Mouse (Mus musculus) lung, adult 2 months (tissue): ENCODE measurements around the gene Gatad2a.

Source experiments
- CTCF ChIP-seq: fragments of 200-500 bp; IDR thresholded peaks from 2 replicates; pipeline ENCODE4 v1.5.1; 2011; ENCODE audit warnings: mild to moderate bottlenecking, low read length, control low read depth; ENCODE audit not compliant: insufficient read depth
- POLR2A ChIP-seq: fragments of 200-500 bp; IDR thresholded peaks from 2 replicates; pipeline ENCODE4 v1.6.1; 2011; ENCODE audit warnings: low read depth, mild to moderate bottlenecking, control low read depth, low read length, borderline replicate concordance; ENCODE audit errors: extremely low read depth

DNA sequence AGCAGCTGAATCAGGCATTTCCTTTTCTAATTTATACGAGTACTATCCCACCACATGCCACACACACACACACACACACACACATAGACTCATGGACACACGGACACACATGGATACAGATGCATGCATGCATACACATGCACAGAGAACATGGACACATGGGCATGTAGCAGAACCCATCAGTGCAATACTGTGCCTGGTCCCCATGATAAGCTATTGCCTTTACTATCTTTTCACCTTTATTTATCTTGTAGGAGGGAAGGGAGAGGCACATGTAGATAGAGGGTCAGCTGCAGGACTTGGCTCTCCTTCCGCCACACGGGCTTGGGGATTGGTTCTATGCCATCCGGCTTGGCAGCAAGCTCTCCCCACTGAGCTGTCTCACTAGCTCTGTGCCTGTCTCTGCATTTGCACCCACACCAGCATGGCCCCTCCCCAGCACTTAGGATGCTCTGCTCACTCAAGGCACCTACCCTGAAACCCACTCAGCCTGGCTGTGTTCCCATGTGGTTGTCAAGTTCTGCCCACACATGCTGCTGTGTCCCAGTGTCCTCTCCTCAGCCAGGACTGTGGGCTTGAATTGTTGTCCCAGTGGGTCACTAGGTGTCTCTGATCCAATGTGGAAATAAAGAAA is 132.7 kb downstream of the Gatad2a start:
- no peak for TF ChIP-seq CTCF
- no peak for TF ChIP-seq POLR2A
